Mouse (Mus musculus): ENCODE results near the gene Cfap126. TPM values are rescaled to one million over a fixed set of nuclear protein-coding genes. Genes with fewer than 3 reads are reported as not detected.

Cfap126 gene
- total and polyA plus RNA-seq, 3 experiments = 0.76 to 11.9 (median 1.0) TPM

DNA sequence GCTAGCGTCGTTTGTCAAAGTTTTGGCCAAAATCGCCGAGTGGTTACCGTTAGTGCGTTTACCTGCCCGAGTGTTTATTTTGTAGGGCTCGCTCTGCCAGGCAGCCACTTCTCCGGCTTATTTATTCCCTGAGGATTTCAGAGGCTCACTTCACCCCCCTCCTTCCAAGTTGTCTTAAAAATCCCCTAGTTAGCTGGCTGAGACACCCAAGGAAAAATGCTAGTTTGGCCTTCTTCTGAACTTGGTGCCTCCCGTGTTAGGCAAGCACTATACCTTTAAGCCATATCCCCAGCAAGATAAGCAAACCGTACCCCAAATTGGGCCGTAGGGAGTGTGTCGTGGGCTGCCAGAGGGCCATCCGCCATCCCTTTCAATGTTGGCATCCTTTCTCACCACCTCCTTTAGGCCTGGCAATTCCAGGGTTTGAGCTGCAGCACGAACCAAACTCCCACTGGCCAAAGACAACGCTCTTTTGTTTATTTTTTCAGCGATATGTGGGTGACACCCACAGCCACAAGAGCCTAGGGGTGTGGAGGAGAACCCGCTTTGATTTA, 37.2 kb downstream of the Cfap126 start:
- DNase-seq (ENCODE audit: low spot score) = peak; percentile 13
- peak overlapping the region; percentile 93 for H3K4me3 ChIP-seq (ENCODE audit: low read depth, low read length)
- H3K9me3 ChIP-seq (replicated peaks) = no peaks in the 10 kb centered on the region
- TF ChIP-seq TAL1 (conservative IDR thresholded peaks at IDR 0.05; ENCODE audit: low read depth, low read length) = no peak
- no peak for TF ChIP-seq GATA1 (IDR thresholded peaks at IDR 0.05; ENCODE audit: borderline replicate concordance, low read length)
- no peak for TF ChIP-seq CTCF (IDR thresholded peaks at IDR 0.05; ENCODE audit: low read depth, low read length)
- TF ChIP-seq POLR2AphosphoS5 (IDR thresholded peaks at IDR 0.05; ENCODE audit: insufficient replicate concordance, low read depth, low read length) = no peak
- TF ChIP-seq GATA2 (IDR thresholded peaks at IDR 0.05; ENCODE audit: borderline replicate concordance, low read depth, low read length) = no peak
- peaks cover 10% of the 10 kb centered on the region for H3K27me3 ChIP-seq (ENCODE audit: insufficient read depth, low read length)
- H3K4me1 ChIP-seq (ENCODE audit: insufficient read depth, low read depth, low read length) = peaks cover 27% of the 10 kb centered on the region
- no peak for ATAC-seq (ENCODE audit: extremely low read depth, insufficient number of reproducible peaks, low FRiP score, poor library complexity, severe bottlenecking)
- H3K36me3 ChIP-seq (replicated peaks) = peaks cover 22% of the 10 kb centered on the region

DNA sequence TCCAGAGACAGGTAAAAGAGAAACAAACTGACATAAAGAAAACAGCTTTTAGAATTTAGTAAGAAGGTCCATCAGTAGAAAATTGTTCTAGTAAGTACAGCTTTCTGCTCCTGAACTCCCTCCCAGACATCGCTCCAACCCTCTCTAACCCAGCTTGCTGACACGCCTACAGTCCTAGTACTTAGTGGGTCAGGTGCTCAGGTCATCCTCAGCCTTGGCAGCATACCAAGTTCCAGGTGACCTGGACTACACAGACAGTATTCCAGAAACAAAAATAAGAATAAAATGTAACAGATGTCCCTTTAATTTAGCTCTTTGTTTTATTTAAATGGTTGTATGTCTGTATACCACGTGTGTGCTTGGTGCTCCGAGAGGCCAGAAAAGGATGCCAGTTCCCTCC, 38.2 kb downstream of the Cfap126 start:
- TF ChIP-seq GATA1 (IDR thresholded peaks at IDR 0.05; ENCODE audit: borderline replicate concordance, low read length) (no peak), CTCF (IDR thresholded peaks at IDR 0.05; ENCODE audit: low read depth, low read length) (no peak), POLR2AphosphoS5 (IDR thresholded peaks at IDR 0.05; ENCODE audit: insufficient replicate concordance, low read depth, low read length) (no peak), GATA2 (IDR thresholded peaks at IDR 0.05; ENCODE audit: borderline replicate concordance, low read depth, low read length) (no peak), TAL1 (conservative IDR thresholded peaks at IDR 0.05; ENCODE audit: low read depth, low read length) (no peak)
- no peak overlapping the region for H3K4me3 ChIP-seq (ENCODE audit: low read depth, low read length)
- no peak for ATAC-seq (ENCODE audit: extremely low read depth, insufficient number of reproducible peaks, low FRiP score, poor library complexity, severe bottlenecking)
- H3K27me3 ChIP-seq (ENCODE audit: insufficient read depth, low read length) = peaks cover 20% of the 10 kb centered on the region
- peaks cover 17% of the 10 kb centered on the region for H3K36me3 ChIP-seq (replicated peaks)
- H3K4me1 ChIP-seq (ENCODE audit: insufficient read depth, low read depth, low read length) = peaks cover 29% of the 10 kb centered on the region
- no peak for DNase-seq (ENCODE audit: low spot score)
- no peaks in the 10 kb centered on the region for H3K9me3 ChIP-seq (replicated peaks)

DNA sequence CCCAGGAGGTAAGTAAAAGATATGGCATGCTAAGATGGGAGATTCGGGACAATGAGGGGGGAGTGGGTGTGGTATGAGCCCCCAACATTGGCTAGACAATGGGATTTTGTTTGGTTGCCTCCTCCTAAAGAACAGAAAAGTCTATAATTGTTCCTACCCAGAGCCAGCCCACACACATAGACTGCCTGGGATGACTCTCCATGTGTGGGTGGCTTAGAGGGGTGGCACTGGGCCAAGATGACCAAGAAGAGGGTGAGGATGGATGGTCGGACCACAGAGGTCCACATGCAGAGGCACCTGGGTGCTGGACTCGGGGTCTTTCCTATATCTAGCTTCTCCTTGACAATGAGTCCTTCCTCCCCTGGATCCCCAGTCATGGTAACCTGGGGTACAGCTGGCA, 42.9 kb downstream of the Cfap126 start:
- ATAC-seq (ENCODE audit: extremely low read depth, insufficient number of reproducible peaks, low FRiP score, poor library complexity, severe bottlenecking) (no peak), DNase-seq (ENCODE audit: low spot score) (no peak)
- TF ChIP-seq CTCF (IDR thresholded peaks at IDR 0.05; ENCODE audit: low read depth, low read length) = no peak
- TF ChIP-seq GATA2 (IDR thresholded peaks at IDR 0.05; ENCODE audit: borderline replicate concordance, low read depth, low read length) = no peak
- TF ChIP-seq GATA1 (IDR thresholded peaks at IDR 0.05; ENCODE audit: borderline replicate concordance, low read length) = no peak
- TF ChIP-seq TAL1 (conservative IDR thresholded peaks at IDR 0.05; ENCODE audit: low read depth, low read length) = no peak
- no peak for TF ChIP-seq POLR2AphosphoS5 (IDR thresholded peaks at IDR 0.05; ENCODE audit: insufficient replicate concordance, low read depth, low read length)
- peaks cover 34% of the 10 kb centered on the region for H3K27me3 ChIP-seq (ENCODE audit: insufficient read depth, low read length)
- no peaks in the 10 kb centered on the region for H3K36me3 ChIP-seq (replicated peaks)
- no peaks in the 10 kb centered on the region for H3K9me3 ChIP-seq (replicated peaks)
- no peak overlapping the region for H3K4me3 ChIP-seq (ENCODE audit: low read depth, low read length)
- peaks cover 3% of the 10 kb centered on the region; the same call in 1 of the 2 replicates for H3K4me1 ChIP-seq (ENCODE audit: insufficient read depth, low read depth, low read length)

DNA sequence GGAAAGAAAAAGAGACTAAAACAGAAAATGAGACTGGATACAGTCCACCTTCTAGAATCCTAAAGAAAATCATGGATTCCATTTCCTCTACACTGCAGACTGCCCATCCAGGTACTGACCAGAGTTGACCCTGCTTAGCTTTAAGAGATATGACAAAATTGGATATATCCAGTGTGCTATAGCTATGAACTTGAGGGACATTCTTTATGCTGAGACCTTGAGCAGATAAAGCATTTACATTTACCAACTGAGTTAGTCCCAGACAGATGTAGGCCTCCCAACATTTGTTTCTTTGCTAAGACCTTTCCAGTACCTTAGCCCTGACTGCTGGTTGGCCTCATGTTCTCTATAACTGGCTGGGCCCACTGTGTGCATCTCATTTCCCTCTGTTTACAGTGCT, 44.2 kb downstream of the Cfap126 start:
- peaks cover 34% of the 10 kb centered on the region for H3K27me3 ChIP-seq (ENCODE audit: insufficient read depth, low read length)
- H3K4me1 ChIP-seq (ENCODE audit: insufficient read depth, low read depth, low read length) = peaks cover 3% of the 10 kb centered on the region; the same call in 1 of the 2 replicates
- no peaks in the 10 kb centered on the region for H3K9me3 ChIP-seq (replicated peaks)
- H3K4me3 ChIP-seq (ENCODE audit: low read depth, low read length) = no peak overlapping the region
- no peaks in the 10 kb centered on the region for H3K36me3 ChIP-seq (replicated peaks)
- DNase-seq (ENCODE audit: low spot score) (no peak), ATAC-seq (ENCODE audit: extremely low read depth, insufficient number of reproducible peaks, low FRiP score, poor library complexity, severe bottlenecking) (no peak)
- TF ChIP-seq GATA2 (IDR thresholded peaks at IDR 0.05; ENCODE audit: borderline replicate concordance, low read depth, low read length) (no peak), TAL1 (conservative IDR thresholded peaks at IDR 0.05; ENCODE audit: low read depth, low read length) (no peak), CTCF (IDR thresholded peaks at IDR 0.05; ENCODE audit: low read depth, low read length) (no peak), POLR2AphosphoS5 (IDR thresholded peaks at IDR 0.05; ENCODE audit: insufficient replicate concordance, low read depth, low read length) (no peak), GATA1 (IDR thresholded peaks at IDR 0.05; ENCODE audit: borderline replicate concordance, low read length) (no peak)

- no peak for ATAC-seq (ENCODE audit: extremely low read depth, insufficient number of reproducible peaks, low FRiP score, poor library complexity, severe bottlenecking)
- Histone ChIP-seq H3K4me3 (ENCODE audit: low read depth, low read length) (no peak overlapping the region), H3K9me3 (replicated peaks) (no peaks in the 10 kb centered on the region), H3K4me1 (ENCODE audit: insufficient read depth, low read depth, low read length) (peaks cover 3% of the 10 kb centered on the region; the same call in 1 of the 2 replicates), H3K36me3 (replicated peaks) (no peaks in the 10 kb centered on the region), H3K27me3 (ENCODE audit: insufficient read depth, low read length) (peaks cover 34% of the 10 kb centered on the region)
- TF ChIP-seq CTCF (IDR thresholded peaks at IDR 0.05; ENCODE audit: low read depth, low read length) (no peak), TAL1 (conservative IDR thresholded peaks at IDR 0.05; ENCODE audit: low read depth, low read length) (no peak), POLR2AphosphoS5 (IDR thresholded peaks at IDR 0.05; ENCODE audit: insufficient replicate concordance, low read depth, low read length) (no peak), GATA2 (IDR thresholded peaks at IDR 0.05; ENCODE audit: borderline replicate concordance, low read depth, low read length) (no peak), GATA1 (IDR thresholded peaks at IDR 0.05; ENCODE audit: borderline replicate concordance, low read length) (no peak)
- DNase-seq (ENCODE audit: low spot score) = no peak
Observed at GRCm38 (mm10) chr1:171159485-171159975, 45.8 kb downstream of the Cfap126 start.

GRCm38 (mm10) chr1:171162526-171162925, 48.8 kb downstream of the Cfap126 start:
- no peak for TF ChIP-seq TAL1 (conservative IDR thresholded peaks at IDR 0.05; ENCODE audit: low read depth, low read length)
- TF ChIP-seq POLR2AphosphoS5 (IDR thresholded peaks at IDR 0.05; ENCODE audit: insufficient replicate concordance, low read depth, low read length) = no peak
- TF ChIP-seq GATA1 (IDR thresholded peaks at IDR 0.05; ENCODE audit: borderline replicate concordance, low read length) = no peak
- TF ChIP-seq CTCF (IDR thresholded peaks at IDR 0.05; ENCODE audit: low read depth, low read length) = no peak
- no peak for TF ChIP-seq GATA2 (IDR thresholded peaks at IDR 0.05; ENCODE audit: borderline replicate concordance, low read depth, low read length)
- H3K27me3 ChIP-seq (ENCODE audit: insufficient read depth, low read length) = peaks cover 17% of the 10 kb centered on the region
- H3K4me1 ChIP-seq (ENCODE audit: insufficient read depth, low read depth, low read length) = no peaks in the 10 kb centered on the region; the same call in 1 of the 2 replicates
- no peaks in the 10 kb centered on the region for H3K9me3 ChIP-seq (replicated peaks)
- ATAC-seq (ENCODE audit: extremely low read depth, insufficient number of reproducible peaks, low FRiP score, poor library complexity, severe bottlenecking) (no peak), DNase-seq (ENCODE audit: low spot score) (no peak)
- H3K4me3 ChIP-seq (ENCODE audit: low read depth, low read length) = no peak overlapping the region
- H3K36me3 ChIP-seq (replicated peaks) = no peaks in the 10 kb centered on the region

Measured in G1E (cell line).